Comparison of ENCODE assay signal across 18 mouse cellular contexts in the genomic region with DNA sequence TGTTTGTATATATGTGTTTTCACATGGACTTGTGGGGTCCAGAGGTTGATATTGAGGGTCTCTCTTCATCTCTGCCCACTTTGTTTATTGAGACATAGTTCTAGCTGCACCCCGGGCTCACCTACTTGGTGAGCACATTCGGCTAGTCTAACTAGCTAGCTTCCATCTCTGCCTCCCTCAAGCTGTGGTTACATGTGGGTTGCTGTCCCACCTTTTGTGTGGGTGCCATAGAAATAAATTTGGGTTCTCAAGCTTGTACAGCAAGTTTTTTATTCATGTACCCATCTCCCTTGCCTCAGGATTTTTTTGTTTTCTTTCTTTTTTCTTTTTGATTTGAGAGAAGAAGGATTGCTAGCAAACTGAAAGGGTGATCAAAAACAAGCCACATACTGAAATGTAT.
"Had no signal": no experiment of that assay in that cellular context is flagged by ENCODE, and none has a peak within 500 bp of the region (broad histone marks: within the 10 kb centered on the region; RNA-seq: fewer than 3 reads in every experiment).

No protein-coding gene starts in this region.

- ATAC-seq: inflammation-experienced regulatory T-cells, adult 6 months; intestine, postnatal 0 days; liver, postnatal 0 days; midbrain, embryonic 16.5 days had no signal

- DNase-seq: kidney, adult 8-10 months; kidney, postnatal 25 days; liver; liver, embryonic 13.5 days; liver, postnatal 0 days; lung, postnatal 14 days; spleen, adult 18-20 months; thymus, adult 2 months; thymus, postnatal 25 days had no signal

- H3K4me3 ChIP-seq: limb, embryonic 12.5 days; liver, embryonic 13.5 days; lung, embryonic 15.5 days; megakaryocyte, embryonic 14.5 days; midbrain, embryonic 12.5 days; neural tube, embryonic 13.5 days had no signal

- H3K27ac ChIP-seq: limb, embryonic 12.5 days; liver, embryonic 13.5 days; lung, embryonic 15.5 days; macrophage; midbrain, embryonic 12.5 days; neural tube, embryonic 13.5 days had no signal

- H3K4me1 ChIP-seq: limb, embryonic 12.5 days; liver, embryonic 13.5 days; lung, embryonic 15.5 days; megakaryocyte, embryonic 14.5 days; midbrain, embryonic 12.5 days; neural tube, embryonic 13.5 days had no signal
